Mouse (Mus musculus): ENCODE measurements around the gene Polr2c.

Polr2c gene

DNA sequence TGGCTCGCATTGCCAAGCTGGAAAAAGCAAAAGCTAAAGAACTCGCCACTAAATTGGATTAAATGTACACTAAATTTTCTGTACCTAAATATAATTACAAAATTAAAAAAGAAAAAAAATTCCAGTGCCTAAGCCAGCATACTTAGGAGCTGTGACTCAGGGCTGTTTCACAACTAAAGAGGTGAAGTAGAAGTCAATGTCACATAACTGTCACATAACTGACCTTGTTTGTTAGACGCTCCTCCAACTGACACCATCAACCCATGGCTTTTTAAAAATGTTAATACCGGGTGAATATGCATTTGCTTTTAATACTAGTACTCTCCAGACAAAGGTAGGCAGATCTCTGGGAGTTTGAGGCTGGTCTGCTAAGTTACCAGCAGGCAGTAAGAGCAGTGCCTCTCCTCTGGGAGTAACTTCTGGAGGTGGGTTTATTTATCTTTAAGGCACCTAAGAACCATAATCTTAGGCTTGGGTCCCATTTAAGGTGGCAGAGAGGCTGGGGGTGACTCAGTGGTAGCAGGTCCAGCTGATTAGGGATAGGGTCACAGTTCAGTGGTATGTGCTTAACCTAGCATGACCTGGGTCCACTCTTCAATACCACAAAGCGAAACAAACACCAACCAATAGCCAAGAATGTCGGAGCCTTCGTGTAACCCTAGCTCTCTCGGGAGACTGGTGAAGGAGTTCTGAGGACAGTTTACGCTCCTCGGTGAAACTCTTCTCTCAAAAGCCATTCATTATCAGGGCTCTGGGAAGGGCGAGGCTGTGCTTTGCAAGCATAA lies 20.6 kb upstream of the Polr2c start:
- no peak for TF ChIP-seq GATA4 (IDR thresholded peaks at IDR 0.05; ENCODE audit: insufficient replicate concordance, low read length)

DNA sequence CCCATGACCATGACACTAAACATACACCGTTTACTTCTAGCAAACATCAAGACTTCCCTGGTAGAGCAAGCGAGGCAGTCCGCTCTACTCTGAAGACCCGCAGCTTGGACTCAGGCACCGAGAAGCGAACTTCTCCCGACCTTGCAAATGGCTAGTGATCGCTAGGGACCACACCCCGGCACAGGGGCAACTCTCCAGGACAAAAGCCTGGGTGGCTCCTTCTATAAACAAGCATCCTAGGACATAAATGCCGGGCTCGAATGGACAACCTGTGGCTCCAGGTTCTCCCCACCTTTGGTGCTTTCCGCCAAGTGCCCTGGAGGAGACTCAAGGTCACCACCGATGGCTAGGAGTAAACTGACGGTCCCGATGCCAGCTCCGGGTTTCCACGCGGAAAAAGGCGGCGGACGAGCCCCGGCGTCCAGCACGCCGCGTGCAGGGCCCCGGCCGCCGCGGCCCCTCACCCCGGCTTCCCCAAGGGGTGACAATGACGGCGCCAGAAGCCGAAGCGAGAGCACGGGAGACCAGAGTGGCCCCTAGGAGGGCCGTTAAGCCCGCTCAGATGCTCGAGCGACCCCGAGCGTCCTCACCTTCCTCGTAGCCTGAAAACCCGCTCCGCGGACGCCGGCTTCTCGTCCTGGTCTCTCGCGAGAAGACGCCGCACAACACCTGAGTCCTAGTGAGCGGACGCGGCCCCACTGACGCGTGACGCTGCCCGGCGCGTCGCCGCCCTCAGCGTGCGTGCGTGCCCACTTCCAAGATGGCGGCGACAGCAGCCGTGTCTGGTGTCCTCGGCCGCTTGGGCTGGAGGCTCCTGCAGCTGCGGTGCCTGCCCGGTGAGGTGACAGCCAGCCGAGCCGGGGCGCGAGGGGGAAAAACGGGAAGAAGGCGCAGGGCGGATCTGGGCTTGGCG lies 19.3 kb upstream of the Polr2c start, which contains the start of the genes Coq9 and Ciapin1:
TSS of gene Coq9 (plus strand) at position 660 of the 913 bp plus-strand sequence.
TSS of gene Ciapin1 (minus strand) at position 697 of the 913 bp plus-strand sequence.
- TF ChIP-seq GATA4 (IDR thresholded peaks at IDR 0.05; ENCODE audit: insufficient replicate concordance, low read length), result peak; percentile 3; the same call in 1 of the 2 replicates

DNA sequence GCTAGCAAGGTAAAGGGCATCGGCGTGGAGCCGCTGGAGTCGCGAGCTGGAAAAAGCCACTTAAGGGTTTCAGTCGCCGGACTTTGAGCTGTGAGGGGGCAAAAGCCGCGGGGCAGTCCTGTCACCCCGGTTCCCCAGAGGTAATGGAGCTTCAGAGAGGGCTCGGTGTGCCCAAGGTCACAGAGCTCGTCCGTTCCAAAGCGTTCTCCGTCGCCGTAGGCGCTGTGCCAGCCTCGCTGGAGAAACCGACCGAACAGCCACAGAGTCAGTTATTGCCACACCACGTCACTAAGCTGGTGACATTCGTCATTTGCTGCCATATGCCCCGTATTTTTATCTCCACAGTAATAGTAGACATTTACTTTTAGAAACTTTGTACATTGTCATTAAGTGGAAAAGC lies 18.6 kb upstream of the Polr2c start:
- no peak for TF ChIP-seq GATA4 (IDR thresholded peaks at IDR 0.05; ENCODE audit: insufficient replicate concordance, low read length)

DNA sequence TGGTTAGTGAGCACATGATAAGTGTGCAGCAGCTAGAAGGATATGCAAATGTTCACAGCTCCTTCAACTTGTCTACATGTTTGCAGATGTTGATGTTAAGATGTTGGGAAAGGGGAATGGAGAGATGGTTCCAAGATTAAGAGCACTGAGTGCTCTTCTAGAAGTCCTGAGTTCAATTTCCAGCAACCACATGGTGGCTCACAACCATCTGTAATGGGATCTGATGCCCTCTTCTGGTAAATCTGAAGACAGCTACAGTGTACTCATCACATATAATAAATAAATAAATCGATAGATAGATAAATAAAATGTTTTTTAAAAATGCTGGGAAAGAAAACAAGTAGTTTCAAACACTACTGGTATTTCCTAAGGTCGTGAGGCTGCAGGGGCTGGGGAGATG lies 16.1 kb upstream of the Polr2c start:
- no peak for TF ChIP-seq GATA4 (IDR thresholded peaks at IDR 0.05; ENCODE audit: insufficient replicate concordance, low read length)

DNA sequence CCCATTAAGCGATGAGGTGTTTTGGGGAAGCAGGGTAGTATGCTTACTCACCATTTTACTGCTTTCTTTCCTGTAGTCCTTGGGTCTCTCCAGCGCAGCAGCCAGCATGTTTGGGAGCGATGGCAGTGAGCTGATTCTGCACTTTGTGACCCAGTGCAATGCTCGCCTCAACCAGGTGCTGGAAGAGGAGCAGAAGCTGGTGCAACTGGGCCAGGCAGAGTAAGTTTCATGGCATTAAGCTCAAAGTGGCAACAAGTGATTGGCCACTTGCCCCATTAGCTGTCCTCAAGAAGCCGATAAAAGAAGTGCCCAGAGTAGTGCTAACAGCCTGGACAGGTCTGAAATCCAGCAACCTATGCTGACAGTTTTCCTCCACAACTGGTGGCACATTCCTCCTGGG lies 7.2 kb upstream of the Polr2c start:
- no peak for TF ChIP-seq GATA4 (IDR thresholded peaks at IDR 0.05; ENCODE audit: insufficient replicate concordance, low read length)

DNA sequence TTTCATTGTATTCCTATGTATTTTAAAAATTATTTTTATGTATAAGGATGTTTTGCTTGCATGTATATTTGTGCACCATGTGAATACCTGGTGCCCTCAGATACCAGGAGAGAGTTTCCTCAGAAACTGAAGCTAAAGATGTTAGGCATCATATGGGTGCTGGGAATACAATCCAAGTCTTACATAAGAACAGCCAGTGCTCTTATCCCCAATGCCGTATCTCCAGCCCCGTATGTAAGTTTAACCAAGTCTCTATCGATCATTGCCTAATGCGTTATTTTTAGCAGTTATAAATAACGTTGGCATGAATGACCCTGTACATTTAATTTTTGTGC lies 272 bp upstream of the Polr2c start:
- TF ChIP-seq GATA4 (IDR thresholded peaks at IDR 0.05; ENCODE audit: insufficient replicate concordance, low read length), result no peak

DNA sequence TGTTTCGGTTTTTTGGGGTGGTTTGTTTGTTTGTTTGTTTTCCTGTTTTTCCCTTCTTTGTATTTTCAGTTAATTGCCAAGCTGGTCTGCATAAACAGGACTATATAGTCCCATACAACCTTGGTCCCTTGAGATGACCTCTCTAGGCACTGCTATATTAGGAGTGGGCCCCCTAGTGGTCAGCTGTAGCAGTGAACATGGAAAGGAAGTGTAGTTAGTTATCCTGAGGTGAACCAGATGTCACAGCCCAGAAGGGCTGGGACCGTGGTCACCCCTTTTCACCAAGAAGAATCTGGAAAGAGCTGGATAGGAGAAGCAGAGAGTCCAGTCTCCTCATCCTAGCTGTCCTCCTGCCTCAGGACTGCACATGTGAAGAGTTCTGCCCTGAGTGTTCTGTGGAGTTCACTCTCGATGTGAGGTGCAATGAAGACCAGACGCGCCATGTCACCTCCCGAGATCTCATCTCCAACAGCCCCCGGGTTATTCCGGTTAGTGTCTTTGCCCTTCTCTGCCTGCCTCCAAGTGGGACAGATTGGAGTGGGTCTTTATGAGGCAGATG lies 4.2 kb downstream of the Polr2c start:
- TF ChIP-seq GATA4 (IDR thresholded peaks at IDR 0.05; ENCODE audit: insufficient replicate concordance, low read length), result no peak

DNA sequence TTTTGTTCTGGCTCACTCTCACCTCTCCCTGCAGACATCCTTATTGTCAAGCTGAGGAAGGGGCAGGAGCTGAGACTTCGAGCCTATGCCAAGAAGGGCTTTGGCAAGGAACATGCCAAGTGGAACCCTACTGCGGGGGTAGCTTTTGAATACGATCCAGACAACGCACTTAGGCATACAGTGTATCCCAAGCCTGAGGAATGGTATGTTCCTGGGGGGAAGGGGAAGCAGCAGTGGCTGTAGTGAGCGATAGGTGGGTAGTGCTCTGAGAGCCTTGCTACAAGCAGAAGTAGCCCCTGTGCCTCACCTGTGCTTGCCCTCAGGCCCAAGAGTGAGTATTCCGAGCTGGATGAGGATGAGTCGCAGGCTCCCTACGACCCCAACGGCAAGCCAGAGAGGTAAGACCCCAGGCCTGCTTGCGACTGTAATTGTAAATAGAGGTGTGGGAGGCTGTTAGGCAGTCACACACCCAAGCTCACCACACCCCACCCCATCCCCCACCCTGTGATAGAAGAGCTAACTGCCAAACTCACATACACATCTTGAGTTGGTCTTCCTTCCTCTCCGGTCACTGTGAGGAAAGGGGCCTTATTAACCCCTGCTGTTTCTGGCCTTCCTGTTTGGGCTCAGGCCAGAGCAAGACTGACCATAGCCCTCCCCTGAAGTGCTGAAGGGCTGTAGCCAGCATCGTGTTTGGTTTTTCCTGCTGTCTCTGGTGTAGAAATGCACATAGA lies 5.4 kb downstream of the Polr2c start:
- TF ChIP-seq GATA4 (IDR thresholded peaks at IDR 0.05; ENCODE audit: insufficient replicate concordance, low read length), result no peak

DNA sequence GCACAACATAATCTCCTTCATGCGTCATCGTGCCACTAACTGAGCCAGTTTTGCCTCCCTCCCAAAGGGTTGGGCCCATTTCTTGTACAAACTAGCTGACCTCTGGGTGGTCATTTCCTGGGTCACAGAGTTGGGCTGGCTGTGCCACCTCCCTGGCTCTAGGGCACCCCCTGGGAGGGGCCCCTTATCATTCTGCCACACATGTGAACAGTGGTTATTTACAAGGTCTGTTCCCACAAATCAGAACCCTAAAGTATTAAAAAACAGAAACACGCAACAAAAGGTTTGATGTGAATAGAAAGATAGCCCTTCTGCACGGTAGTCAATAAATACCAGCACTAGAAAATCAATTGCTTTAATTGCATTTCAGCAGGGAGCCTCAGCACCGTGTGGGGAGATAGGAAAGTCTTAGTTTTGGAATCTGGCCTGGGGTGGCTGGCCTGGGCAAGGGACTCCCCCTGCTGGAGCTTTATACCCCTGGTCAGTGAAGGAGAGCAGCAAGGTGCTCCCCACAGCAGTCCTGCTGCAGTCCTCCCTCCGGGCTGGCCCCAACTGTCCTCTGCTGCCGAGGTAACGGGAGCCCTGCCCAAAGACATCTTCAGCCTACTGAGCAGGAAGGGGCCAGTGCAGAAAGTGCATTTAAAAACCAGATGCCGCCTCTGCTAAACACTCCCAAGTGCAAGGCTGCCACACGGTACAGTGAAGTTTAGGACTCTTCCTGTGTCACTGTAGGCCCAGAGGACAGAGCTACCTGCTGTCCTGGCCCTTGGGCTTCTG lies 6.8 kb downstream of the Polr2c start:
- no peak for TF ChIP-seq GATA4 (IDR thresholded peaks at IDR 0.05; ENCODE audit: insufficient replicate concordance, low read length)

DNA sequence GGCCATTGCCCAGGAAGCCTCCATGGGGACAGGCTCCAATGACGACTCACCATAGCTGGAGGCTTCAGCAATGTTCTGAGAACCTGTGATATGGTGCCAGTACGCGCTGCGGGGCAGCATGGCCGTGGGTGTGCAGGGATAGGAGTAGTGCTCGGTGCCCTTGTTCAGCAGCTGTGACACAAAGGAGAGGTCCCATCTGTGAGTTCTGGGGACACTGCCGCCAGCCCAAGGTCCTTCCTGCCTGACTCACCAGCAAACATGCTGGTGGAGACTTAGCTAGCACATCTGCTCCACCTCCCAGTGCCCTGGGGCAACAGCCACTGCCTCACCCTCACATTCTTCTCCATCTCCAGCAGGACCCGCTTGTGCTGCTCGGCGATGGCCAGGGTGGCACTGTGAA lies 8.0 kb downstream of the Polr2c start:
- TF ChIP-seq GATA4 (IDR thresholded peaks at IDR 0.05; ENCODE audit: insufficient replicate concordance, low read length), result no peak

DNA sequence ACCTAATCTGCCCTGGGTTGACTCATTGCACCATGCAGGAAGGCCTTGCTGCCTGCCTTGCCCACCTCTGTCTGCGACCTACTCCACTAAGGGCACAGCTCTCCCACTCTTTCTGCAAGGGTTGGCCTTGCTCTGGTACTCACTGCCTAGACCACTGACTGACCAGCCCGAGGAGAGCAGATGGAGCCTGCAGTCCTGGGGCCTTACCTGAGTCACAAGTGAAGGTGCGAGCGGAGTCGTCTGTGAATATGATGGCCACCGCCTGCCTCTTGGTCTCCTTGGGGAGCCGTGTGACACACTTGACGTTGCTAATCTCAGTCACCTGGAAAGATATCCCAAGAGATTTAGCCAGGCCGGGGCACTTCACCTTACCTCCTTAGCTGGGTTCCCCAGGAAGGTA lies 9.7 kb downstream of the Polr2c start:
- no peak for TF ChIP-seq GATA4 (IDR thresholded peaks at IDR 0.05; ENCODE audit: insufficient replicate concordance, low read length)

DNA sequence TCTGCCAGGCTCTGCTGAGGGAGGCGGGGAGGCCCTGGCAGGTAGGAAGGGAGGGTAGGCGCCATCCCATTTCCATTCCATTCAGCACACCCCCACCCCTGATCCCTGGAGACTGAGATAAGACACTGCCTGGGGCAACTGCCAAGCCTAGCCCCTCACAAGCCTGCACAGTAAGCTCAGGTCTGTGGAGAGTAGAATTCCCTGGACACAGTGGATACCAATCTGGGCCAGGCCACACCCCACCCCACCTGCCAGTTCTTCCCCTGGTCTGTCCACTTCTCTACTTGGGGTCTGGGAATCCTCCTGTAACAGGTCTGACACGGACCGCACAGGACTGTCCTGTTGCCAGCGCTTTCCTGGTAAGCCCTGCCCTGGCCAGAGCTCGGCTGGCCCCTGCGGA lies 11.9 kb downstream of the Polr2c start:
- no peak for TF ChIP-seq GATA4 (IDR thresholded peaks at IDR 0.05; ENCODE audit: insufficient replicate concordance, low read length)

DNA sequence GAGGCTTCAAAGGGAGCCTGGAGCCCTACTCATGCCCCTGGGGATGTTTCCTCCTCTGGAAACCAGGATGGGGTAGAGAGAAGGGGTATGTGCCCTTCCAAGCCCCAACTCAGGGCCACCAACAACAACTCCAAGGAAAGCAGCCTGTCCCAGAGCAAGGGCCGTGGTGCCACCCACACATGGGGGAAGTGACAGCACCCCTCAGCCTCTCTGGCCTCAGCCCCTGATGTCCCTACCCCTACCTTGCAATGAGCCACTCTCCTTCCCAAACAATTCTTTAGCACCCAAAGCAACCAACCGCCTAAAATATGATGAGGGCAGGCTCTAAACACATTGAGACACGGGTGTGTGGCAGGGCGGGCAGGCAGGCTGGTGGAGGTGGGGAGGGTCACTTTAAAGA lies 12.8 kb downstream of the Polr2c start:
- no peak for TF ChIP-seq GATA4 (IDR thresholded peaks at IDR 0.05; ENCODE audit: insufficient replicate concordance, low read length)

DNA sequence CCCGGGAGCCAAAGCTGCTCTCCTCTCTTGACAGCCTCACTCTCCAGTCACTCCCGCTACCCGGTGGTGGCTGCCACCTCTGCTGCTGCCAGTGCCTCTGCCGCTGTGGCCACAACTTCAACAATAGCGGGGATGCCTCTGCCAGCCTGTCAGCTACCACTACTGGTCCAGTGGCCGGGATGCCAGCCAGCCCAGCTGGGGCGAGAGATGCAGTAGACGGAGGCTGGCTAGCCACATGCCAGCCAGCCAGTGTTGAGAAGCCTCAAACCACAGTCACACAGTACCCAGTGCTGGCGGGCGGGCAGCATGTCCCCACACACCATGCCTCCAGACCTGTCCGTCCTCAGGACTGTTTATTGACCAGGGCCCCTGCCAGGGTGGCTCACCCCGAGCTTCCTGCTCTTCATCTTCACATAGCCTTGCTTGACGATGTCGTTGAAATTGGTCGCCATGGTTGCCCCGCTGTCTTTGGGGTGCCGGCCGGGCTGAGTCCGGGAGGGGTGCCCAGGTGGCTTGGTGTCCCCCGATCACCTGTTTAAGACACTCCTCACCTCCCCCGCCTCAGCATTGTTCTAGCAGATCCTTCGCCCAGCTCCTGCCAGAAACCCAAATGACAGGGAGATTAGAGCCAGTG lies 13.3 kb downstream of the Polr2c start:
- TF ChIP-seq GATA4 (IDR thresholded peaks at IDR 0.05; ENCODE audit: insufficient replicate concordance, low read length), result no peak

Data from liver, adult (tissue).